Mouse (Mus musculus) heart, postnatal 0 days (tissue): ENCODE measurements at regions not wholly inside any gene's neighbourhood (a gene's known extent, or its start where the extent isn't known, plus 50 kb on each side); places are given as distances from the start of the nearest gene placed in this dataset.

Source experiments
- CTCF ChIP-seq: IDR thresholded peaks from 2 replicates; pipeline ENCODE4 v1.5.1; 2016; ENCODE audit warnings: antibody characterized with exemption, control low read depth, low read depth
- EP300 ChIP-seq: IDR thresholded peaks from 2 replicates; pipeline ENCODE4 v1.6.1; 2016; ENCODE audit warnings: antibody characterized with exemption, low read depth

DNA sequence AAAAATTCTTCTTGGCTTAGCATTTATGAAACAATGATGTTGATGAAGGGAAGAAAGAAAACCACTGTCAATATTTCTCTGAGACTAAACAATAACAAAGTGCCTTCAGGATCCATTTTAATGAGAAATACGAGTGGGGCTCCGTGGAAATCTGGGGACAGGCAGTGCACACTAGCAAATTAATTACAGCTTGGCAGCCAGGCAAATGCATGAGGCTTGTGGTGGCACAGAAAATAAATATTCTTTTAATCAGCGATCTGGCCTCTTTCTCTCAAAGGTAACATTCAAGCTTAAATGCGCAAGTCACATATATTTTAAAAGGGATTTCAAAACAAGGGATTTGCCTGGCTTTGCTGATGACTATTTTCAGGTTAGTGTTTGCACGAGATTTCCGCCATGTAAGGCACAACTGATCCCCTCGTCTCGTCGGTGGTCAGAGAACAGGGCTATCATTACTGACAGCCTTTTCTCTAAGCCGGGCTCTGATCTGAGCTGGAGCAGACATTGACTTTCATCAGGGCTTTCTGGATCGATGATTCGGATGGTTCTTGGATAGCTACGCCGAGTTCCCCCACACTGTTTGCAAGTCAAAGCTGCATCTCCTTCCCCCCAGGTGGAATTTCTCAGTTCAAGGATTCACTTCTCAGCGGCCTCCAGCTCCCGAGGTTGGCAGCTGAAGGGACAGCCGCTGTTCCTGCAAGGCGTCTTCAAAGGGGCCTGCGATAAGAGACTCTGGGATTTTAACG is 109.1 kb upstream of the Ptbp2 start:
- TF ChIP-seq EP300 (no peak), CTCF (no peak)
